Mouse (Mus musculus) forebrain, postnatal 0 days (tissue): ENCODE data around the gene Tex36. TPM values are rescaled to one million over a fixed set of nuclear protein-coding genes. Genes with fewer than 3 reads are reported as not detected.

Experiments
- ATAC-seq: fragments of 200-750 bp; cut with Nextera tagmentation; 2 replicates; pipeline ENCODE4 v1.8.0; 2017; ENCODE audit warnings: mild to moderate bottlenecking, moderate library complexity
- DNase-seq: peaks from one replicate; pipeline ENCODE4 v3.0.0-alpha.2; 2015
- H3K27ac ChIP-seq: fragments of 300-500 bp; sonication (generic); 2 replicates; pipeline ENCODE4 v1.5.1; 2014; ENCODE audit warnings: low read depth, mild to moderate bottlenecking, antibody characterized with exemption, low read length, moderate library complexity, mixed read lengths
- H3K27me3 ChIP-seq: fragments of 300-500 bp; sonication (generic); 2 replicates; pipeline ENCODE4 v1.6.1; 2014; ENCODE audit warnings: mild to moderate bottlenecking, low read length, mixed read lengths; ENCODE audit not compliant: insufficient read depth
- H3K36me3 ChIP-seq: fragments of 300-500 bp; sonication (generic); 2 replicates; pipeline ENCODE4 v1.6.1; 2014; ENCODE audit warnings: mild to moderate bottlenecking, moderate library complexity; ENCODE audit not compliant: insufficient read depth
- H3K4me1 ChIP-seq: fragments of 300-500 bp; sonication (generic); 2 replicates; pipeline ENCODE4 v1.6.1; 2014; ENCODE audit warnings: antibody characterized with exemption; ENCODE audit not compliant: insufficient read depth
- H3K4me2 ChIP-seq: fragments of 300-500 bp; sonication (generic); 2 replicates; pipeline ENCODE4 v1.6.1; 2014; ENCODE audit warnings: low read depth, mild to moderate bottlenecking, moderate library complexity
- H3K4me3 ChIP-seq: fragments of 300-500 bp; sonication (generic); 2 replicates; pipeline ENCODE4 v1.5.1; 2014; ENCODE audit warnings: low read depth, low read length, mixed read lengths
- H3K9ac ChIP-seq: fragments of 300-500 bp; sonication (generic); 2 replicates; pipeline ENCODE4 v1.6.1; 2014; ENCODE audit warnings: mild to moderate bottlenecking
- H3K9me3 ChIP-seq: fragments of 300-500 bp; sonication (generic); 2 replicates; pipeline ENCODE4 v1.6.1; 2016; ENCODE audit warnings: low read length
- CTCF ChIP-seq: sonication (generic); IDR thresholded peaks from 2 replicates; pipeline ENCODE4 v1.5.1; 2016; ENCODE audit warnings: antibody characterized with exemption, control low read depth, low read depth
- WGBS: fragments of 180-500 bp; shearing (Covaris S2); extraction: QIAGEN DNeasy Blood & Tissue Kit; methylation state at CpG from one replicate; pipeline ENCODE4 v1.1.7; 2014; 5-methylcytosine and 5-hydroxymethylcytosine counted together
- polyA plus RNA-seq: library from polyadenylated mRNA; unstranded; fragments of >200 nt; fragmentation: Nextera tagmentation; extraction: Ambion mirVana; gene quantifications from 2 replicates; pipeline ENCODE4 v1.2.1, GENCODE M21; 2015
- total RNA-seq: library from RNA; depleted of rRNA; stranded (reverse); fragments of >200 nt; gene quantifications from 2 replicates; pipeline ENCODE4 v1.2.3, GENCODE M21; 2014; rRNA removed

Gene Tex36
- total and polyA plus RNA-seq, 2 experiments from 2014 or later, result 0.16 TPM; not detected in 1

GRCm38 (mm10) chr7:133548434-133548833 is 53.5 kb downstream of the Tex36 start:
- H3K36me3 ChIP-seq, result no peaks in the 10 kb centered on the region
- no peak overlapping the region for H3K9ac ChIP-seq
- no peaks in the 10 kb centered on the region for H3K9me3 ChIP-seq
- H3K27me3 ChIP-seq, result no peaks in the 10 kb centered on the region
- 83% methylated on average over 4 of the region's 4 CpGs for WGBS
- H3K27ac ChIP-seq, result no peak overlapping the region
- H3K4me1 ChIP-seq, result no peaks in the 10 kb centered on the region
- no peak for DNase-seq
- H3K4me2 ChIP-seq, result no peak overlapping the region
- no peak overlapping the region for H3K4me3 ChIP-seq
- no peak for ATAC-seq
- no peak for TF ChIP-seq CTCF

- no peak overlapping the region for H3K4me3 ChIP-seq
- H3K4me2 ChIP-seq, result no peak overlapping the region
- ATAC-seq, result no peak
- no peaks in the 10 kb centered on the region for H3K27me3 ChIP-seq
- no peak for TF ChIP-seq CTCF
- no peak overlapping the region for H3K27ac ChIP-seq
- no peak for DNase-seq
- no peak overlapping the region for H3K9ac ChIP-seq
- H3K9me3 ChIP-seq, result no peaks in the 10 kb centered on the region
- no peaks in the 10 kb centered on the region for H3K4me1 ChIP-seq
- H3K36me3 ChIP-seq, result no peaks in the 10 kb centered on the region
- 75% methylated on average over 3 of the region's 3 CpGs for WGBS
These were observed 56.3 kb downstream of the Tex36 start for GRCm38 (mm10) chr7:133545631-133546030.

- no peak overlapping the region for H3K4me3 ChIP-seq
- H3K4me2 ChIP-seq, result no peak overlapping the region
- WGBS, result 73% methylated on average over 2 of the region's 2 CpGs
- no peak overlapping the region for H3K27ac ChIP-seq
- no peaks in the 10 kb centered on the region for H3K9me3 ChIP-seq
- no peaks in the 10 kb centered on the region for H3K36me3 ChIP-seq
- no peak for ATAC-seq
- no peaks in the 10 kb centered on the region for H3K4me1 ChIP-seq
- DNase-seq, result no peak
- no peak for TF ChIP-seq CTCF
- no peaks in the 10 kb centered on the region for H3K27me3 ChIP-seq
- H3K9ac ChIP-seq, result no peak overlapping the region
These were observed 57.0 kb downstream of the Tex36 start for GRCm38 (mm10) chr7:133544966-133545365.

- DNase-seq (peak; percentile 69), ATAC-seq (peak; percentile 67)
- no peaks in the 10 kb centered on the region for H3K4me1 ChIP-seq
- no peak for TF ChIP-seq CTCF
- H3K27ac ChIP-seq, result peak overlapping the region; percentile 15; the same call in 1 of the 2 replicates
- no peaks in the 10 kb centered on the region for H3K27me3 ChIP-seq
- H3K4me3 ChIP-seq, result no peak overlapping the region
- H3K4me2 ChIP-seq, result no peak overlapping the region
- H3K9ac ChIP-seq, result no peak overlapping the region
- no peaks in the 10 kb centered on the region for H3K9me3 ChIP-seq
- 71% methylated on average over 4 of the region's 4 CpGs for WGBS
- H3K36me3 ChIP-seq, result no peaks in the 10 kb centered on the region
These were observed 58.8 kb downstream of the Tex36 start for GRCm38 (mm10) chr7:133543131-133543530.

- ATAC-seq (no peak; the same call in 1 of the 2 replicates), DNase-seq (peak; percentile 24)
- WGBS, result 55% methylated on average over 4 of the region's 4 CpGs
- TF ChIP-seq CTCF, result no peak
- Histone ChIP-seq H3K4me1 (no peaks in the 10 kb centered on the region), H3K27ac (no peak overlapping the region), H3K9ac (no peak overlapping the region), H3K9me3 (no peaks in the 10 kb centered on the region), H3K27me3 (no peaks in the 10 kb centered on the region), H3K4me2 (no peak overlapping the region), H3K36me3 (no peaks in the 10 kb centered on the region), H3K4me3 (no peak overlapping the region)
These were observed 64.6 kb downstream of the Tex36 start for GRCm38 (mm10) chr7:133537366-133537765.

Other genes starting within 250 kb of the Tex36 start
- gene Edrf1, start 35.4 kb upstream of the Tex36 start, total RNA-seq, result 27.8 and 29.5 TPM in 2 replicates
- 5.8 and 10.5 TPM in 2 replicates for gene Edrf1, start 35.4 kb upstream of the Tex36 start, polyA plus RNA-seq
- 0.23 TPM in 1 of 2 replicates, not detected in the other for gene Mmp21, start 77.9 kb upstream of the Tex36 start, total RNA-seq
- gene Mmp21, start 77.9 kb upstream of the Tex36 start, polyA plus RNA-seq, result not detected in 2 replicates
- gene Bccip, start 107.2 kb upstream of the Tex36 start, total RNA-seq, result 31.8 and 40.7 TPM in 2 replicates
- gene Bccip, start 107.2 kb upstream of the Tex36 start, polyA plus RNA-seq, result 100.0 and 102 TPM in 2 replicates
- 35.7 and 38.2 TPM in 2 replicates for gene Uros, start 107.9 kb upstream of the Tex36 start, total RNA-seq
- 38.7 and 42.0 TPM in 2 replicates for gene Uros, start 107.9 kb upstream of the Tex36 start, polyA plus RNA-seq
- gene Fank1, start 174.7 kb upstream of the Tex36 start, total RNA-seq, result 4.5 and 5.1 TPM in 2 replicates
- 5.2 and 9.0 TPM in 2 replicates for gene Fank1, start 174.7 kb upstream of the Tex36 start, polyA plus RNA-seq
- gene Dhx32, start 180.6 kb upstream of the Tex36 start, total RNA-seq, result 38.2 and 47.5 TPM in 2 replicates
- gene Dhx32, start 180.6 kb upstream of the Tex36 start, polyA plus RNA-seq, result 43.7 and 53.2 TPM in 2 replicates